Mouse (Mus musculus): ENCODE results near the gene H2al2a.

H2al2a gene

GRCm38 (mm10) chr2:17996858-17997257, at the start of gene H2al2a:
Gene H2al2a, minus strand, starts transcription at chr2:17996958.
- DNase-seq (ENCODE audit: low read depth, low spot score), result no peak

GRCm38 (mm10) chr2:18046186-18046585, 49.4 kb upstream of the H2al2a start:
- no peak for DNase-seq (ENCODE audit: low read depth, low spot score)

- DNase-seq (ENCODE audit: low read depth, low spot score), result no peak
Observed at GRCm38 (mm10) chr2:18045781-18046181, 49.0 kb upstream of the H2al2a start.

- no peak for DNase-seq (ENCODE audit: low read depth, low spot score)
Observed at GRCm38 (mm10) chr2:18045143-18045780, 48.5 kb upstream of the H2al2a start.

- DNase-seq (ENCODE audit: low read depth, low spot score), result peak; percentile 65
Observed at GRCm38 (mm10) chr2:18041199-18041885, 44.6 kb upstream of the H2al2a start.

GRCm38 (mm10) chr2:18040347-18041160, 43.8 kb upstream of the H2al2a start:
- peak; percentile 43 for DNase-seq (ENCODE audit: low read depth, low spot score)

GRCm38 (mm10) chr2:18039566-18040290, 43.0 kb upstream of the H2al2a start:
- peak; percentile 75 for DNase-seq (ENCODE audit: low read depth, low spot score)

GRCm38 (mm10) chr2:18038895-18039371, 42.2 kb upstream of the H2al2a start:
- DNase-seq (ENCODE audit: low read depth, low spot score), result no peak

GRCm38 (mm10) chr2:18038141-18038752, 41.5 kb upstream of the H2al2a start:
- DNase-seq (ENCODE audit: low read depth, low spot score), result no peak

- no peak for DNase-seq (ENCODE audit: low read depth, low spot score)
Observed at GRCm38 (mm10) chr2:18037491-18037890, 40.7 kb upstream of the H2al2a start, which contains the start of gene A930004D18Rik. Gene A930004D18Rik, minus strand, starts transcription at chr2:18037737.

GRCm38 (mm10) chr2:18034371-18035250, 37.9 kb upstream of the H2al2a start:
- no peak for DNase-seq (ENCODE audit: low read depth, low spot score)

GRCm38 (mm10) chr2:18033166-18034108, 36.7 kb upstream of the H2al2a start:
- DNase-seq (ENCODE audit: low read depth, low spot score), result no peak

- no peak for DNase-seq (ENCODE audit: low read depth, low spot score)
Observed at GRCm38 (mm10) chr2:18032538-18032895, 35.8 kb upstream of the H2al2a start.

- peak; percentile 85 for DNase-seq (ENCODE audit: low read depth, low spot score)
Observed at GRCm38 (mm10) chr2:18031831-18032537, 35.2 kb upstream of the H2al2a start.

- peak; percentile 48 for DNase-seq (ENCODE audit: low read depth, low spot score)
Observed at GRCm38 (mm10) chr2:18031271-18031821, 34.6 kb upstream of the H2al2a start.

GRCm38 (mm10) chr2:18030581-18030980, 33.8 kb upstream of the H2al2a start:
- peak; percentile 45 for DNase-seq (ENCODE audit: low read depth, low spot score)

GRCm38 (mm10) chr2:18029656-18030055, 32.9 kb upstream of the H2al2a start:
- DNase-seq (ENCODE audit: low read depth, low spot score), result no peak

Data from mesoderm, embryonic 11.5 days (tissue).